Mouse (Mus musculus): Measurements from ENCODE around the gene Pam.

DNA sequence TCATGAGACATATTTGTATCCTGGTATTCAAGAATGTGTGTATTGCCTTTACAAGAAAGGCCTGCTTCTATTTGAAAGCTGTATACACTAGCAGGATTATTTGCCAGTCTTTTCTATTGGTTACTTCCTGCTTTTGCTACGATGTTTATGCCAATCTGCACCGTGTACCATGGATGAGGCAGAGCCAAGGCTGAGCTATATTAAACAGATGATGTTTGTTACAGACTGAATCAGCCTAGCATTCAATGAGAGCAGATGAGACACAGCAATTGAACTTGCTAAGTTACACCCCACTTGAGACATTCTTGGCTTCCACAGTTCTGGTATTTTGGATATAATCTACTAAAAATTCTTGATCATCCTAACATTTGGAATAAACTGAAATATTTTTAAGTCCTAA lies 267.9 kb downstream of the Pam start:
- no peak for TF ChIP-seq POLR2A (IDR thresholded peaks at IDR 0.05; ENCODE audit: low read depth, low read length)
- no peak for TF ChIP-seq CTCF (conservative IDR thresholded peaks at IDR 0.05; ENCODE audit: insufficient read depth, insufficient read length, low read depth, low read length)

Data from kidney, adult 2 months (tissue).